Mouse (Mus musculus) layer of hippocampus, postnatal 36 days (tissue): ENCODE measurements at regions not wholly inside any gene's neighbourhood (a gene's known extent, or its start where the extent isn't known, plus 50 kb on each side); places are given as distances from the start of the nearest gene placed in this dataset.
"Not testable (repeated sequence)": the region's sequence is repeated elsewhere in the genome, so short reads cannot be mapped to it uniquely, and the experiment has no call there.

Source experiments
- DNase-seq, 2 experiments: peaks; one replicate each; pipeline ENCODE4 v3.0.0; 2022

DNA sequence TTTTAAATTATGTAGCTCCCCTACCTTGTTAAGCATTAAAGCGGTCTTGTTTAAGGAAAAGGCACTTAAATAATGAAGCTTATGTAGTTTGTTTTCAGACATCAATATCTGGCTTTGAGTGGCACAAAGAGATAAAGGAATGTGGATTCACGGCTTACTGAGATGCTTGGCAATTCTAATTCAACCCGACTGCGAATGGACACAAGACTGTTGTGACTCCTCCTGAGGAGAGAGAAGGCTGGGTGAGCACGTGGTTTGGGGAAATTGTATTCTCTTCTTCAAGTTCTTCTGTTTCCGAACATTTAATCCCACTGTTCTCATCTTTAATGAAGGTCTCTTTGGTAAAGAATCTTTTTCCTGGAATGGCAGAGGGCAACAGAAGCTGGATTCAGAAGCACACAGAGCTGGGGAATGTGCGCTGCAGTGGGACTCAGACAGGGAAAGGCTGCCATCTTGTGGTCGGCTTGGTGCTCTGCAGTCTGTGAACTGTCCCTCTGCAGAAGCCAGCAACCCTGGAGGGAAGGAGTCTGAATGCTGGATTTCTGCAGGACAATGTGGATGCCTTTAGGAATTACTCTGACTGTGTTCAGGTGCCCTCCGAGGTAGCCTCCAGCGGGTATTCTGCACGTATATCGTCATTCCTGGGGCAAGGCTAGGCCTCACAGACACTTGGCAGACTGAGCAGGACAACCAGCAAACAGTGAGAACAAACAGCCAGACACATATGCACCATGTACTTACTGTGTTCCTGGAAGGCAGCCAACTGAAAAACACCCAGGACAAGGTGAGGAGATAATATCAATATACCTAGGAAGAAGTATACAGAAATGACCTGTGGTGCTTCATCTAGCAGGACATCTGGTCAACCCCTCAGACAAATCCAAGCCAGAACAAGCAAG lies 54.0 kb upstream of the Pax1 start:
- peak; percentile 61 to 77 for DNase-seq

DNA sequence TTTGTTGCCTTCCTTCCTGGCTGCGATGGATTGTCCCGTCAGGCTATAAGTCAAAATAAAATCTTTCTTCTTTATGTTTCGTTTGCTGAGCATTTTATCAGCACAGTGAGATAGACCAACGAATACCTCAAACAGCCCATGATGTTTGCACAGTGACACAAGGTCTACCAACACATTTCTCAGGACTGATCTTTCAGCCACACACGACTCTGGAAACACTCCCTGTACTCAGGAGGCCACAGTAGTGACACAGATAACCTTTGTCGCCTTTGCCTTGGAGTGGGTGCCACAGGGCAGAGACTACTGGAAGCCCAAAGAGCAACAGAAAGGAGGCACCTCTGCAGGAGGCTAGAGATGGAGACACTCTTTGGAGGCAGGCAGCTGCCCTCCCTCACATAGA lies 55.0 kb upstream of the Pax1 start:
- no peak for DNase-seq

DNA sequence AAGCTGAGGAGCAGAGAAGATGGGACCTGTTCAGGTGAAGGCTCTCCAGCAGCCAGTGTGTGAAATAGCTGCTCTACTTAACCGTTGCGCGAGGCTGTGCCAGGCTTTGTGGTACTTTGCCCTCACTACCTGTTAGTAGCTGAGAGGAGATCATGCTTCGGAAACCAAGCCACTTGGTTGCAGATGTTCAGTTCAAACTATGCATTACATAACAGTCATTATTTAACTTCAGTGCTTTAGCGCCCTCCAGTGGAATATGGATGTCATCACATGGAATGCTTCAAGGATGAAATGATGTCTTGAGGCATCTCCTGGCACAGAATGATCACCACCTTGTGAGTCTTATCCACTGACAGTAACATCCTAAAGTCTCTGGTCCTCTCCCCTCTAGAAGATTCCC lies 56.5 kb upstream of the Pax1 start:
- peak; percentile 13 to 29 for DNase-seq

DNA sequence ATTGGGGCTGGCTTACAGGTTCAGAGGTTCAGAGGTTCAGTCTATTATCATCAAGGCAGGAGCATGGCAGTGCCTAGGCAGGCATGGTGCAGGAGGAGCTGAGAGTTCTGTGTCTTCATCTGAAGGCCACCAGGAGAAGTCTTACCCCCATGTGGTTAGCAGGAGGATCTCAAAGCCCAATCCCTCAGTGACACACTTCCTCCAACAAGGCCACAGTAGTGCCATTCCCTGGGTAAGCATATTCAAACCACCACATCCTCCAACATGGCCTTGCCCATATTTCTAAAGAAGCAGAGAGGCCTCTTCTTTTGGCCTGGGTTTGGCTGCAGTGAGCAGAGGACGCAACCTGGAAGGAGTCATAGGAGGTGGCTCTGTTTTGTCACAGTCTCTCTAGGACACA lies 61.2 kb upstream of the Pax1 start:
- DNase-seq = no peak

DNA sequence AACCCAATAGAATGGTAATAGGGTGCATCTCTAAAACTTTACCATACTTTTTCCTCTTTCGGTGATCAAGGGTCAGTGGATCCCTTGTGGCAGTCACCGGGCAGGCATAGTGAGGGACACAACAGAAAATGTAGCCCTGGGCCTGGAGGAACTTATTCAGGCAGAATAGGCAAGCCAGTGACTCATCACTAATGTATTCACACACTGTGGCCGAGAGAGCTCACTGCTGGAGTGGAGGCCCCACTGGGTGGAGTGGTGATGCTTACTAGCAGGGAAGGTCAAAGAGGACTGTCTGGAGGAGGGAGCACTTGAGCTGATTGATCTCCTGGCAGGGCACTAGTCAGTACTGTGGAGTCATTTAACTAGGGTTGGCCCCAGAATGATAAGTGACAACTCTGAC lies 62.4 kb upstream of the Pax1 start:
- no peak for DNase-seq

DNA sequence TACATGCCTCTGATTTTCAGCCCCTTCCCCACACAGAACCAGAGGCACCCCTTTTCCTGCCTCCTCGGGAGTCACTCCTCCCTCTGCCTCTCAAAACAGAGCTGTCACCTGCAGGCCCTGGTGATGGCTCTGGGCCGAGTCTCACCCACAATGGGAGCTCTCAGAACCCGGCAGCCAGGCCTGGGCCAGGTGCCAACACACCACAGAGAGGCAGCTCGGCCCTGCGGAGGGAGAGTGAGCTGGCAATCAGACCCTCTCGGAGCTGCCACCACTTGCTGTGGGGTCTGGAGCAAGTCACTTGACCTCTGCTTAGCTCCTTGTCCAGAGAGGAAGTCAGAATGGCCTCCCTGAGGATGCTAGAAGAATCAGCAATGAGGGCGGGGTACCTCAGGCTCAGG lies 63.2 kb upstream of the Pax1 start:
- DNase-seq = peak; percentile 81 to 86

DNA sequence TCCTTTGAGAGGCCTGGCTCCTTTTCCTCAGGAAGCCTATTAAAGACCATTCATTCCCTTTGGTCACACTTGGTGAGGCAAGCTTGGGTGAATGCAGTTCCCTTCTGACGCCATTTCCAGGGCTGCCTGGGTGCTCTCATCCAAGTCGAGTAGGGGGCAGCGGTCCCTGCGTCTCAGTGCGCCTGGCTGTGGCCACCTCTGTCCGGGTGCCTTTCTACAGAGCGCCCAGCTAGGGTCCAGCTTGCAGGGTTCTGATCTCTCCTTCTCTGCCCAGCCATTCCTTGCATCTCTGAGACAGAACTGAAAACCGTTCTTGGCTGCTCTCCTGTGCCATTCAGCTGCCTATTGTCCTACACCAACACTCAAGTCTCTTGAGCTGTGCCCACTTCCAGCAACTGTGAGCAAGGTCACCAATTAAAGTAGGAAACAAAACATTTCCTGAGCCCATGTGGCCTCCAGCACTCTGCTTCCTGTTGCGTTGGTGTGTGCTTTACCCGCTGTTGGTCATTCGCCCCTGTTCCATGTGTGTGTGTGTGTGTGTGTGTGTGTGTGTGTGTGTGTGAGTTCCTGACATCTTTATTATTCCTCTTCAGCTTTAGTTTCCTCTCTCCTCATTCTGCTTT lies 63.7 kb upstream of the Pax1 start:
- DNase-seq = no peak

DNA sequence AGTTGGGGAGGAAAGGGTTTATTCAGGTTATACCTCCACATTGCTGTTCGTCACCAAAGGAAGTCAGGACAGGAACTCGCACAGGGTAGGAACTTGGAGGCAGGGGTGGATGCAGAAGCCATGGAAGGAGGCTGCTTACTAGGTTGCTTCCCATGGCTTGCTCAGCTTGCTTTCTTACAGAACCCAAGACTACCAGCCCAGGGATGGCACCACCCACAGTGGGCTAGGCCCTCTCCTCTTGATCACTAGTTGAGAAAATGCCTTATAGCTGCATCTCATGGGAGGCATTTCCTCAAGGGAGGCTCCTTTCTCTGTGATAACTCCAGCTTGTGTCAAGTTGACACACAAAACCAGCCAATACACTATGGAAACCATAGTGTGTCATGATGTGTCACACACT lies 66.8 kb upstream of the Pax1 start:
- not testable (repeated sequence) for DNase-seq

DNA sequence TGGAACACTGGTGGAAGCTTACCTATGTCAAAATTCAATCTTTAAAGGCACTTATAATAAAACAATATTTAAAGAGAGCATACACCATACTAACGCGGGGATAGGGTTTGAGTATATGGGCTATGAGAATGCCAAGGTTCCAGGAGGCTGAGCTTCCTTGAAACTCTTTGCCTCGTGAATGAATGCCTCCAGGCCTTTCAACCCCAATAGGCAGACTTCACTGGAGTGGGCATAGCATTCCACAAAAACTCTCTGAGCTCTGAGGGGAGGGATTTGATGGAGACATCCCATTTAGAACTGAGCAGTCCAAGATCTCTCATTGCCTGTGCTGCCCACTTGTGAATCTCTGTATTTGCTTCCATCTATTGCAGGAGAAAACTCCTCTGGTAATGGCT lies 68.4 kb upstream of the Pax1 start:
- no peak for DNase-seq

DNA sequence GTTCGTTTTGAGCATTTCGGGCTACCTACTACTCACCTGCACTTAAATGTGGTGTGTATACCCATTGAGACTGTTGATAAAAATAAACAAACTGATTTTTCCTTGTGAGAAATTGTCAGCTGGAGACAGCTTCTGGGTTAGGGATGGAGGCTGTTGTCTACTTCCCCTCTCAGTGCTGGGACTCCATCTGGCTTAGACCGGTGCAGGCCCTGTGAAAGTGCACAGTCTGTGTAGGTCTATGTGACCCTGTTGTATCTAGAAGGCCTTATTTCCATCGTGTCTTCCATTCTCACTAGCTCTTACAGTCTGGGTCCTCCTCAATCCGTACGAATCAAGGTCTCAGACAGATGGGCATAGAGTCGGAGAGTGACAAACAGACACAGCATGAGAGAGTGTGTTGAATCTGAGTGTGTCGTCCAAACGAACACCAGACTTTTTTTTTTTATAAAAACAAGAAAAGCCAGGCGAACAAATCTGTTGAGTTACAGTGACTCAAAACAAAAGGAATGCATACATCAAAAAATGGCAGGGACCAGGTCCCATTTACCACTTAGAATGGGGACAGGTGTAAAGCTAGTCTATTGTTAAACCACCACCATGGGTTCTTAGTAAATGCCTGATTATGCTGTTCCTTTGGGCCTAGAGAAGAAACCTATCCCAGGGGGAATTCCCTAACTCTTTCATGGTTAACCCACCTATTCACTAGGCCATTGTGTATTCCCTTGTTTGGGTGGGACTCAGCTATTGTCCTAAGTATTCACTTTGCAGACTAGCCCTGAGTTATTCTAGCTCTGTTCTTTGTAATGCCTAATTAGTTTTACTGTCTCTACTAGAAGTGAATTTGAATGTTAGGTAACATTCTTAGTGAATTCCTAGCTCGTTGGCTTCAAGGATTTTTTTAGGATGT lies 69.1 kb upstream of the Pax1 start:
- no peak for DNase-seq

DNA sequence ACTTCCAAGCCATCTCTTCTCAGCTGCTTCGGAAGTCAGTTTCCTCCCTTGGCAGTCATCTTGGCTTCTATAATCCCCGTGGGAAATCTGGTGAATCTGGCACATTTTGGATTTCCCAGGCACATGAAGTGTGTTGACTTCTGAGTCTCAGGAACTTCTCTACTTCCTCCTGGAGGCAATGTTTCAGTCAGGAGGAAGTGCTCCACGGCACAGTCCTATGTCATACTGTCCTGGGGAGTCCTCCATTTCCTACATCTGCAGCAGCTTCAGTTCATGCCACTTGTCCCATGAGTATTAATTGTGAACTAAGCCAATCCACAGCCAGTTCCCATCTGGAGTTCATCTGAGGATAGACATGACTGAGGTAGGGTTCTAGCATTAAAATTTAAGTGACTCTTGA lies 78.3 kb upstream of the Pax1 start:
- DNase-seq = no peak

DNA sequence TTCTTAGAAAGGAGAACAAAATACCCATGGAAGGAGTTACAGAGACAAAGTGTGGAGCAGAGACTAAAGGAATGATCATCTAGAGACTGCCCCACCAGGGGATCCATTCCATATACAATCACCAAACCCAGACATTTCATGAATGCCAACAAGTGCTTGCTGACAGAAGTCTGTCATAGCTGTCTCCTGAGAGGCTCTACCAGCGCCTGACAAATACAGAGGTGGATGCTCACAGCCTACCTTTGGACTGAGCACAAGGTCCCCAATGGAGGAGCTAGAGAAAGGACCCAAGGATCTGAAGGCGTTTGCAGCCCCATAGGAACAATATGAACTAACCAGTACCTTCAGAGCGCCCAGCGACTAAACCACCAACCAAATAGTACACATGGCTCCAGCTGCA lies 83.6 kb upstream of the Nkx2-2 start:
- no peak for DNase-seq

DNA sequence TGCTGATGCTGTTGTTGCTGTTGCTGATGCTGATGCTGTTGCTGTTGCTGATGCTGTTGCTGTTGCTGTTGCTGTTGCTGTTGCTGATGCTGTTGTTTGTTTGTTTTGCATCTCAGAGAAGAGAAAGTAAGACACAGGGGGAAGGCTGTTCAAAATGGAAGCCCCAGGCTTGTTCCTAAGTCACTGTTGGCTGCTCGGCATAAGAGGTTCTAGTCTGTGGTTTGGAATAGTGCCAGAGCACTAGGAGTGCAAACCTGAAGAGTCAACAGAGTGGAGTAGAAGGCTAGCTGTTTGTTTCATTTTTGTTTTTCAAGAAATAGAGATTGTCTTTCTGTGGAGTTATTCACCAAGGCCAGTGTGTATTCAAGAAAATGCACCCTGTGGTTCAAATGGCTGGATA lies 75.1 kb upstream of the Nkx2-2 start:
- DNase-seq = no peak

DNA sequence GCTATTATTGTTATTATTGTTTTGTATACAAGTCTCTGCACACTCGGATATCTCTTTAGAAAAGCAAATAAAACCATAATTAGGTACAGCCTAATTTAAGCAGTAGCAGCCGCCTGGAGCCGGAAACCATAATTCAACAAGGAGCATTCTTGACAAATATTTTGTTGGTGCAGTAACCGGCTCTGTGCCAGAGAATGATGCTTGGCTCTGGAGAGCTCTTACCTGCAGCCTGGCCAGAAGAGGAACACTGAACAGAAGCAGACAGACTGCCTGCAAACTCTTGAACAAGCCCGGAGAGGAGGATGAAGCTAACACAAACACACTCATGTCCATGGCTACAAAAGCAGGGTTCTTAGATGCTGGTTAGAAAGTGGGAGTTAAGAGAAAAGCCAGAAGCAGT lies 73.9 kb upstream of the Nkx2-2 start:
- no peak for DNase-seq

DNA sequence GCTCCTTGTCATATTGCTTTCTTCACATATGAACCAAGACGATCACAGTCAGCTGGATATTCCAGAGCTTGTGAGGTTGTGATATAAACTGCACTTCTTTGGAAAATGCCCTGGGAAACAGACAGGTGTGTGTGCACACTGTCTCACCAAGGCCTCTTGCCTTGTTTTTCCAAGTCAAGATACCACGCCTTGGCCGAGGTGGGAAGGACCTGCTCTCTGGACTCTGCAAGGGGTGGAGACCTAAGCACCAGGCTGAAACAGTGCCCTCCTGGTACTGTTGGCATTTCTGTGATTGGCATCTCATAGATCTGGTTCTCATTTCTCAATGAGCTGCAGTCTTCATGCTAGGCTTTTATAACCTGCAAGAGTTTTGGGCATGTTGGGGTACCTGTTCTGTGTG lies 73.2 kb upstream of the Nkx2-2 start:
- DNase-seq = no peak

DNA sequence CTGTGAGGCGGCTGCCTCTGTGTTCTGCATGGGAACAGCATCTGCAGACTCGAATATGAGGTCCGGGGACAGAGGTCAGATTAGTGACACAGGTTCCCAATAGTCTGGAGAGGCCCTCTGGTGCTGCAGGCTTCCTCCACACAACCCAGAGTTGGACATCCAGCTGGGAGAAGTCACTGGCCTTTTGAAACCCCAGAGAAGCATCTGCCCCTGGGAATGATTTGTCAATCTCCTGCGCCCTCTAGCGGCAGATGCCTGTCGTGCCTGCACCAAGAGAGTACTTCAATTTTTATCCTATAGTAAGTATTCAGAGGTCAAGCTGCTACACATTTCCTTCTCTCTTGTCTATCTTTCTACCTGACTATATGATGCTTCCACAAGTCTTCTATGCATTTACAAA lies 62.7 kb upstream of the Nkx2-2 start:
- peak; percentile 50 to 55 for DNase-seq

DNA sequence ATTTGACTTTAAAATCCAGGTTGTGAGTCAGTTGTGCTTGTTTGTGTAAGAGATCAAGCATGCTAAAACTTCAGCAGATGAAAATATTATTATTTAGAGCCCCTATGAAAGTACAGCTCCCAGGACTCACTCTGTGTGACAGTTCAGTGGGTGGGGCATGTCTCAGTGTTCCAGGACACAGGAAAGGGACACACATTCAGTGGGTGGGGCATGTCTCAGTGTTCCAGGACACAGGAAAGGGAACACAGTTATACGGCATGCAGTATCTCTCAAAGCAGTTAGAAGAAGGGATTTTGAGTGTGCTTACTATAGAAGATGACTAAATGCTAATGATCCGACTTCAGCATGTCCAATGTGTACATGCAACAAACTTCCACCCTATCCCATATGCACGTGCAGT lies 60.9 kb upstream of the Nkx2-2 start:
- no peak for DNase-seq

DNA sequence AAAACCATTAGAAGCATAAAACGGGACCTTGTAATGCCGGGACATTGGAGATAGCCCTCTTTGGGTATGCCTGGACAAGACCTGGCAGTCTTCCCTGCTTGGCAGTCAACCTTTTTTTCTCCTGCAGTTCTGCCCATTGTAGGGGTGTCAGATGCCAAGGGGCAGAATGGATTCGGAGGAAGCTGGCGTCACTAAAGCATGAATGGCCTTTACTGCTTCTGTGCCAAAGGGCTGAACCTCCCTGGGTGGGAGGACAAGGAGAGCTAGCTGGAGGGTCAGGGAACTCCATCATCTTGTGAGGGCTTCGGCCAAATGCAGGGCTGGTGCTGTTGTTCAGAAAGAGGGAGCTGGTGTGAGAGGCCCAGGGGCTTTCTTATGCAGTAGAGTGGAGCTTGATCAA lies 60.1 kb upstream of the Nkx2-2 start:
- peak in 1 of 2 experiments; percentile 3 for DNase-seq

DNA sequence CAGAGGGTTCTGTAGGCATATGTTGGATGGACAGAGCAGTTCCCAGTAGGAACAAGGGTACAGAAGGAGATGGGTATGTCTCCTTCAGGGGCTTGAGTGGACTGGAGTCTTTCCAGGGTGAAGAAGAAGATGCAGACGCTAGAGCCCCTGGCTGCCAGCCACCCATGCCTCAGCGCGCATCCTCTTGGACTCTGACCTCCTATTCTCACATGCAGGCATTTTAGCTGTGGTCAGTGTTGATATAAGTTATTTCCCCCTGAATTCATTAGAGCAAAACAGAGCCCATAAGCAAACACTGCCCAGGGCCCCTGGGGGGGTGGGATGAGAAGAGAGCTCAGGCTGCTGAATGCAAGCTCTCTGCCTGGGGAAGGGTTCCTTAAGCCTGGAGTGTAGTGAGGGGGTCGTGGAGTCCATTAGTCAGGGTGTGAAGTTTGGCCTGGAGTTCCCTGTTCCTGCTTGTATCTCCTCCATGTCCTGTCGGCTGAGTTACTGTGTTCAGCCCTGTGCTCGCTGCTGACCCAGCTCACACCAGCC lies 54.0 kb upstream of the Nkx2-2 start:
- no peak for DNase-seq

DNA sequence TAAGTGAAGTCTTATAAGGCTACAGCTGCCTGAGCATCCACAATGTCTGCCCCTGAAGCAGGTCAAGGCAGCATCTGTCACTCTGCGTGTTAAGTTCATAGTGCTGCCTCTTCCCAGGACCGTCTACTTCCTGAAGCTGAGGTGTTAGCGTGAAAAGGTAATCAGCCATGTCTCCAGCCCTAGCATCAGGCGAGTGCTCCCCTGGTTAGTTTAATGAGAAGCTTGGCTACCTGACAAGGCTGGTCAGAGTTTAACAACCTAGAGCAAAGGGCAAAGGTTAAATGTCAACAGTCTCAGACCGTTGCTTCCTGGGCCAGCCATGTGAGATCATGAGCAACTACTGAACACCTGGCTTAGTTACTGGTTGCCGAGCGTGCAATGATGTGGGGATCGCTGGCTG lies 53.2 kb upstream of the Nkx2-2 start:
- DNase-seq = no peak

DNA sequence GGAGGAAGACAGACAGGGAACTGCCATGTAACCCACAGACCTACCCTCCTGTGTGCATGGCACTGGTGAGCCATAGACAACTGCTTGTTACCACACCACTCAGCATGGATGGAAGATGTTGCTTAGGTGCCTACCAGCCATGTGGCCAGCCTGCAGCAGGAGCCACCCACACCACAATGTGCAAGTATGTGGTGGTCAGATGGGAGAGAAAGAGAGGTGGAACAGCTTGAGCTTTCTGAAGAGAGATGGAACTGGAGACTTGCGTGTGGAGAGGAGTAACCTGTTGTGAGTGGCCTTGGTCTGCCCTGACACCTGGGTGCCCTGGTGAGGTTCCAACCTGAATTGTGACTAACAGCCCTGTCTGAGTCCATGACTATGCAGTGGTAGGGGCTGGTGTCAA lies 50.4 kb upstream of the Nkx2-2 start:
- no peak for DNase-seq
